Mouse (Mus musculus): ENCODE measurements around the gene Zfp428.

The Zfp428 gene

DNA sequence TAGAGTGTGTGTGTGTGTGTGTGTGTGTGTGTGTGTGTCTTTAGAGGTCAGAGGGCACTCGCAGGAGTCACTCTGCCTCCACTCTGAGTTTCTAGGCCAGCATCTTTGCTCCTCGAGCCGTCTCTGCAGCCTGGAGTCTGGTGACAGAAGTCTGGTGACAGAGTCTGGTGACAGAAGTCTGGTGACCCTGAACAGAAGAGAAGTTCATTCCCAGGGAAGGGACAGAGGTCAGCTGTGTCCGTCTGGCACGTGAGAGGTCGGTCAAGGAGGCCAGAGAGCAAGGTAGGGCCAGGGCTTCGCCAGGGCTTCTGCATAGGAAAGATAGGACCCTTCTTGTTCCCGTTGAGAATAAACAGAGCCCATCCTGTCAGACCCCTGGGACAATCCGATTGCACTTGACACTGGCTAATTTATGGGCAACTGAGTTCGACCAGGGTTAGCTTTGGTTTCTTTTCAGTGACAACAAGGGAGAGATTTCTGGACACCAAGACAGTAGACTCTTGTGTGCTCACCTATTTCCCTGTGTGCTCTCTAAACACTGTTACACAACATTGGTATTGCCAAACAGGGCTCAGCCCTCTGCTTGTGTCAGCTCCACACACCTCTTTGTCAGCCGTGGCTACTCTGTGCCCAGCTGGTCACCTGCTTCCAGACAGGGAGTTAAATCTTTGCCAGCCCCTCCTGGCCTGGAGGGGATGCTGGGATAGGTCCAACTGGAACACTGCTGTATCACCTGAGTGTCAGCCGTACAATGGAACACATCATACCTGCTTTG, 45.4 kb downstream of the Zfp428 start:
- DNase-seq (ENCODE audit: low read depth): no peak

DNA sequence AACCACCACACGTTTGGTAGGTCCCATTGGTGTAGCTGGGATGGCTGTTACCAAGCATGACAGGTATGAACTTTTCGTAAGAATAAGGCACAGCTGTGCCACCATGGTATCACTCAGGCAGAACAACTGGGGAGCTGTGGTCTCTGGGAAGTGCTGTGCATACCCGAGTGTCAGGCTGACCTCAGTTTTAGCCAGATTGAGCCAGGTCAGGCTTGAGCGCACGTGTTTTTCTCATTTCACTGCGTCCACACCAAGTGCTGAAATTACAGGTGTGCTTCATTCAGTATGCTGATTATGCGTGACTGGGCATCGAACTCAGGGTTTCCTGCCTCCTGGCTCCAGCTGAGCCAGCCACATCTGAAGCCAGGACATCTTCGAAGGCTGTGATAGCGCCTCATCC, 49.0 kb downstream of the Zfp428 start:
- DNase-seq (ENCODE audit: low read depth): no peak

DNA sequence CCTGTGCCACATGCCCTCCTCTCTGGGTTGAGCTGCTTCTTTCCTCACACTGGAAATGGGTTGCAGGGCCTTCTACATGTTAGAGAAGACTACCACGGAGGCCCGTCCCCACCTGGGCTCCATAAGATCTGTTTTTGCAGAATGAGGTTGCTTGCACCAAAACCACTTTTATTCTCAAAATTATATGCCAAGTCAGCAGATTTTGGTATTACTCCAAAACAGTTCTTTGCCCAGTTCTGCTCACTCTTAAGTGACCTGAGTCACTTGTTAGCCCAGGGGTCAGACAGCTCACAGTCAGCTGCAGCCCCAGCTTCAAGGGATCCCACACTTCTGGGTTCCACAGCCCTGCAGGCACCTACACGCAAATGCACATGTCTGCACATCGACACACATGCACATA, 54.6 kb downstream of the Zfp428 start:
- no peak for DNase-seq (ENCODE audit: low read depth)

DNA sequence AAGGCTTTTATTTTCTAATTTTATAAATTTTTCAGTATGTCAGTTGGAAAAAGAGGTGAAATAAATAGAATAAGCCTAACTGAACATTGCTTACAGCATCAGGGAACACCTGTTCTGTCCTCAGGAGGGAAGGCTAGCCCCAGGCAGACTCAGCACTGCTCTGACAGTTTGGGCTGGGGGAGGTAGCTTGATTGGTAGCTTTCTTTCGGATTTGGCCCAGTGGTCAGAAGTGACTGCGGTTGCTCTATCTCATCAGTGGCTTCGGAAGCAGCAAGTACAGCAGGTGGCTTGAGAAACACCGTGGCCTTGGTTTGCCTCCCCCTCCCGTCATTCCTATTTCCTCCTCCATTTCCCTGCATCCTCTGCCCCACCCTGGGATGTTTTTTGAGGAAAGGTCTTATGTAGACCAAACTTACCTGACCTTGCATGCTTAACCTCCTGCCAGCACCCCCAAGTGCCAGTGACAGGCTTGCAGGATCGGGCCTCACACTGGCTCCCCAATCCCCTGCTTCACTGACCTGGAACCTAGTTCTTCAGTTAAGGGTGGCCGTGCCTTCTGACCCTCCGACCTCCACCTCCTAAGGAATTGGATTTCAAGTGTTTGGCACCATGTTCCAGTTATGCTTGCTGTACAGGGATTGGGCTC, 56.5 kb downstream of the Zfp428 start:
- no peak for DNase-seq (ENCODE audit: low read depth)

DNA sequence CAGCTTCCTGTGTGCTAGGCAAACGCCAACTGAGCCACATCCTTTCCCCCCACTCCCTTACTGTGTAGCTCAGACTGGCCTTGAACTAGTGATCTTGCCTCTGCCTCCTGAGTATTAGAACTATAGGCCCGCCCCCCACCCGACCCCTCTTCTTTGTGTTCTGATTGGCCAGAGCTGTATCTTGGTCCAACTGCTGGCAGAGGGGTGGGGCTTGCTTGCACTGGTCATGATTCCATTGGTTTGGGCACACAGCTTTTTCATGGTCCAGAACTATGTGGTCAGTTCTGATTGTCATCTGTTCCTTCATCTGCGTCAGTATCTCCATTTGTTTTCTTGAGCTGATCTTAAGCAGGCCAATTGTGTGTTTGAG, 57.0 kb downstream of the Zfp428 start:
- no peak for DNase-seq (ENCODE audit: low read depth)

DNA sequence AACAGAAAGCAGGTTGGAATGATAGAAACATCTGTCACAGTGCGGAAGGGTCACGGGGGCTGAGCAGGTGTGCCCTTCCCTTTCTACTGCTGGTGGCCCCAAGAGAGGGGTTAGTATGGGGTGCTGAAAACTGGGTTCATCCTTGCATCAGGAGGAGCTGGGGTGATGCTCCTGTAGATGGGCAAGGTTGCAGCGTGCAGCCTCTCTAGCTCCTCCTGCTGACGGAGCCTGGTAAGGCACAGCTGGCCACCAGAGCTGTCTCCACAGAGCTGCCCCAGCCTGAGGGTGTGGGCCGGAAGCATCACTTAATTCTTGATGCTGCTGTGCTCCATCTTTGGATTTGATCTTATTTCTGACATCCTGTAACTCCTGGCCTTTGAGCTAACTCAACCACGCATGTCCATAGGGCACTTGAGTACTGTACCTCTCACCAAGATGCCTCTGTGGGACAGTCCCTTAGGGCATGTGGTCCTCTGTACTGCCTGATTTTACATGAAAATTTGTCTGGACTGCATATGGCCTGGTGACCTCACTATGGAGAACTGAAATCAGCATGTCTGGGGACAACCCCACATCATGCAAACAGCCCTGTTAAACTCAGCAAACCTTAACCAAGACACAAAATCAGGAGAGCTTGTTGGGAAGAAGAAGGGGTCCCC, 57.9 kb downstream of the Zfp428 start:
- no peak for DNase-seq (ENCODE audit: low read depth)
